Mouse (Mus musculus) spleen, adult 2 months (tissue): Measurements from ENCODE around the gene Rap1gap. TPM values are rescaled to one million over a fixed set of nuclear protein-coding genes. Genes with fewer than 3 reads are reported as not detected.

ENCODE experiments used
- DNase-seq, 2 experiments: peaks; one replicate each; pipeline versions ENCODE4 v3.0.0 to v3.0.0-alpha.2; 2012 to 2021; ENCODE audit warnings: low spot score in 2 of 2, low read depth in 1 of 2
- H3K27ac ChIP-seq: fragments of 200-500 bp; 2 replicates; pipeline ENCODE4 v1.5.1; 2012; ENCODE audit warnings: low read length, inconsistent platforms; ENCODE audit not compliant: insufficient read depth
- H3K27me3 ChIP-seq: fragments of 200-500 bp; 2 replicates; pipeline ENCODE4 v1.6.1; 2012; ENCODE audit warnings: mild to moderate bottlenecking, moderate library complexity, low read length, inconsistent platforms; ENCODE audit not compliant: control insufficient read depth, insufficient read depth
- H3K36me3 ChIP-seq: fragments of 200-500 bp; 2 replicates; pipeline ENCODE4 v1.6.1; 2012; ENCODE audit warnings: mild to moderate bottlenecking, low read length, inconsistent platforms; ENCODE audit not compliant: control insufficient read depth, insufficient read depth
- H3K4me1 ChIP-seq: fragments of 200-500 bp; 2 replicates; pipeline ENCODE4 v1.6.1; 2011; ENCODE audit warnings: inconsistent platforms; ENCODE audit not compliant: control insufficient read depth, insufficient read depth, insufficient read length
- H3K4me3 ChIP-seq: fragments of 200-500 bp; 2 replicates; pipeline ENCODE4 v1.5.1; 2011; ENCODE audit warnings: mild to moderate bottlenecking, inconsistent platforms; ENCODE audit not compliant: insufficient read depth, insufficient read length; ENCODE audit errors: extremely low read depth
- CTCF ChIP-seq: fragments of 200-500 bp; IDR thresholded peaks from 2 replicates; pipeline ENCODE4 v1.5.1; 2011; ENCODE audit warnings: mild to moderate bottlenecking, inconsistent platforms; ENCODE audit not compliant: insufficient read depth, insufficient read length, insufficient replicate concordance; ENCODE audit errors: extremely low read depth
- POLR2A ChIP-seq: fragments of 200-500 bp; IDR thresholded peaks from 2 replicates; pipeline ENCODE4 v1.6.1; 2011; ENCODE audit warnings: low read depth, low read length, inconsistent platforms
- WGBS: fragments of 180-500 bp; shearing (Covaris S2); methylation state at CpG from one replicate; pipeline ENCODE4 v1.1.7; 2018; 5-methylcytosine and 5-hydroxymethylcytosine counted together
- polyA plus RNA-seq: library from polyadenylated mRNA; depleted of rRNA; stranded (reverse); fragments of >200 nt; gene quantifications from 2 replicates; pipeline ENCODE4 v1.2.3, GENCODE M21; 2012

The Rap1gap gene
- polyA plus RNA-seq, 1 experiment: 49.3 TPM

DNA sequence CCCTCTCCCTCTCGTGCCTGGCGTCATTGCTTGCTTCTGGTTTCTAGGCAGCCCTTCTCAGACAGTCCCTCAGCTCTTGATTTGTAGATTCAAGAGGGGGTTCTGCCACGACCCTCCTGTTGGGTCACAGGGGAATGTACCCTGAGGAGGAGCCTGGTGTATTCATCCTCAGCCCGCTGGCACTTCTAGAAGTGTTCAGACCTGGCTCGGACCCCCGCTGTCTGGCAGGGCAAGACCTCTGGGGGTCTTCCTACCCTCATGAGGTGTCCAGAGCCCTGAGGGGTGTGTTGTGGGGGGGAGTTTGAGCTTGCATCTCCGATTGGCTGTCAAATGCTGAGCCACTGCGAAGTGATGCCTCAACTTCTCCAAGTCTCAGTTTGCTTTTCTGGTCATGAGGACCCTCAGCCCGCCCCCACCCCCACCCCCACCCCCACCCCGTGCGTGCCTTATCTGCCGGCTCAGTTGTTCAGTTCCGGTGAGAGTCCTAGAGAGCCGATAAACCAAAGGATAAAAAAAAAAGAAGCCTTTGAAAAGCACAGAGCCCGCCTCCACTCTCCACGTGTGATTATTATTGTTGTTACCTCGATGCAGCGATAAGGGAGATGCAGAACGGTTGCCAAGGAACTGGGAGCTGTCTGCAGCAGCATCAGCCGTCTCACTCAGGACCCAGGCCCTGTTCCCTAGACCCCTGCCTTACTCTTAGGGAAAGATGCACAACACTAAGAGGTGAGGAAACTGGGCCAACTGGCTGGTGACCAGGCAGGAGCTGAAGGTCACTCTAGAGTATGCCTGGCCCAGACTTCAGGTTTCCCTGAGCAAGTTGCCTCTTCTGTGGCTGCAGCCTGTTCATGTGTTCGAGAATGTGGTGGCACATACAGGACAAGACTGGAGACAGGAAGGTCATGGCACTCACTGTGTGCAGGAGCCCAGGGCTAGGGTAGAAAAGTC lies 35.0 kb downstream of the Rap1gap start:
- Histone ChIP-seq H3K36me3 (no peaks in the 10 kb centered on the region), H3K27ac (no peak overlapping the region), H3K4me1 (no peaks in the 10 kb centered on the region), H3K4me3 (no peak overlapping the region), H3K27me3 (no peaks in the 10 kb centered on the region; the same call in 1 of the 2 replicates)
- no peak for DNase-seq
- TF ChIP-seq CTCF (no peak), POLR2A (no peak)
- 66% methylated on average over 21 of the region's 21 CpGs for WGBS

- 62% methylated on average over 6 of the region's 6 CpGs for WGBS
- Histone ChIP-seq H3K4me3 (no peak overlapping the region), H3K36me3 (no peaks in the 10 kb centered on the region), H3K27ac (no peak overlapping the region), H3K4me1 (no peaks in the 10 kb centered on the region), H3K27me3 (no peaks in the 10 kb centered on the region; the same call in 1 of the 2 replicates)
- TF ChIP-seq POLR2A: no peak
- TF ChIP-seq CTCF: no peak
- DNase-seq: no peak
Observed at GRCm38 (mm10) chr4:137700960-137701359, 36.4 kb downstream of the Rap1gap start.

- 70% methylated on average over 5 of the region's 5 CpGs for WGBS
- Histone ChIP-seq H3K27ac (no peak overlapping the region), H3K4me3 (no peak overlapping the region), H3K27me3 (peaks cover 5% of the 10 kb centered on the region; the same call in 1 of the 2 replicates), H3K4me1 (peaks cover 3% of the 10 kb centered on the region; the same call in 1 of the 2 replicates), H3K36me3 (no peaks in the 10 kb centered on the region)
- TF ChIP-seq CTCF (no peak), POLR2A (no peak)
- DNase-seq: no peak
Observed at GRCm38 (mm10) chr4:137703077-137703476, 38.6 kb downstream of the Rap1gap start.

GRCm38 (mm10) chr4:137704561-137704960 lies 40.0 kb downstream of the Rap1gap start:
- Histone ChIP-seq H3K4me1 (peaks cover 3% of the 10 kb centered on the region; the same call in 1 of the 2 replicates), H3K27ac (no peak overlapping the region), H3K27me3 (peaks cover 5% of the 10 kb centered on the region; the same call in 1 of the 2 replicates), H3K4me3 (no peak overlapping the region), H3K36me3 (no peaks in the 10 kb centered on the region)
- WGBS: 69% methylated on average over 2 of the region's 2 CpGs
- DNase-seq: no peak
- TF ChIP-seq CTCF (no peak), POLR2A (no peak)

DNA sequence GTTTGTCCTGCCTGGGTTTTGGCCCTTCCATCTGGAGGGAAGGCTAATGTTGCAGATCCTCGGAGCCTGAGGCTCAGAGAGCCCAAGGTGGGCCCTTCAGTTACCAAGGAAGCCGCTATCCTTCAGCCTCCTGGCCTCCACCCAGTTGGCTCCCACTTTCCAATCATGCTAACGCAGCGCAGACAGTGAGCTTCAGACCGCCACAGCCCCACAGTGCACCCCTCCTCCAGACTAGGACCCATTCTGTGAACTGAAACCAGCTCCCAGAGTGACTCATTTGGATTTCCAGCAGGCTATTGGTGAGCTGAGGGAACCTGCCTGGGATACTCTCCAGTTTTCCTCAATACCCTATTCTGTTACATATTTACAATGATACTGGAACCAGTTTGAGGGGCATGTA lies 40.9 kb downstream of the Rap1gap start:
- H3K27ac ChIP-seq: no peak overlapping the region
- H3K4me1 ChIP-seq: peaks cover 3% of the 10 kb centered on the region; the same call in 1 of the 2 replicates
- peaks cover 5% of the 10 kb centered on the region; the same call in 1 of the 2 replicates for H3K27me3 ChIP-seq
- TF ChIP-seq CTCF: no peak
- no peak for TF ChIP-seq POLR2A
- DNase-seq: no peak
- H3K4me3 ChIP-seq: no peak overlapping the region
- H3K36me3 ChIP-seq: no peaks in the 10 kb centered on the region
- WGBS: 89% methylated on average over 5 of the region's 5 CpGs

GRCm38 (mm10) chr4:137706510-137706909 lies 42.0 kb downstream of the Rap1gap start:
- TF ChIP-seq POLR2A (no peak), CTCF (no peak)
- WGBS: 81% methylated on average over 7 of the region's 7 CpGs
- Histone ChIP-seq H3K27ac (no peak overlapping the region), H3K4me1 (peaks cover 3% of the 10 kb centered on the region; the same call in 1 of the 2 replicates), H3K4me3 (no peak overlapping the region), H3K36me3 (no peaks in the 10 kb centered on the region), H3K27me3 (peaks cover 5% of the 10 kb centered on the region; the same call in 1 of the 2 replicates)
- DNase-seq: no peak
